Mouse (Mus musculus): ENCODE measurements around the gene Gpr31b. TPM values are rescaled to one million over a fixed set of nuclear protein-coding genes. Genes with fewer than 3 reads are reported as not detected.
"Not testable (repeated sequence)": the region's sequence is repeated elsewhere in the genome, so short reads cannot be mapped to it uniquely, and the experiment has no call there.

The Gpr31b gene
- total RNA-seq (2022): not detected

DNA sequence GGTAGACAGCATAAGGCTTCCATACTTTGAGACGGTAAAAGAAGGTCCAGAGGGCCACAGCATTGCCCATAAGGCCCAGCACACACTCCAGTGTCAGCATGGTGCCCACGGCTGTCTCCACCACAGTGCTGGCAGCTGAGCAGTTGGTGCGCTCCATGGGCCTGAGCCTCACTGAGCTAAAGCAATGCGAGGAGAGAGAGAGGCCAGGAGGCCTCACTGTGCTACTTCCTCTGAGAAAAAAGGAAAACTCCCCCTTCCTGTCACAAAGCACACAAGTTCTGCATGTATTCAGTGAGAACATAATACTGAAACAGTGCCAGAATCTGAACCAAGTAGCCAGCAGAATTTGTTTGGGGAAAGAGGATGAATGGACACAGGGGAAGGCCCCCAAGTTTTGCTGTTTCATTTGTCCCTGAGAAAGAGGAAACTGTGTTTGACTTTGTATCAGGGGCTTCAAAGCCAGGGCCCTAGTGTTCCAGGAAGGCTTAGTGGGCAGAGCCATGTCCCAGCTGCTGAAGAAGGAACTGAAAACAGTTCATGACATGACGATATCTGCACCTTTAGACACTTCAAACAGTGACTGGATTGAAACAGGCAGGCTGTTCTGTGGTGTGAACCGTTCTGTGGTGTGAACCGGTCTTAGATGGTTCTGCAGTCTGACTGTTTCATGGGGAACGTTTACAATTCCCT lies at the start of gene Gpr31b:
Gene Gpr31b (minus strand): TSS at position 173 of the 690 bp plus-strand sequence.
- DNase-seq (ENCODE audit: low spot score): peak; percentile 48

DNA sequence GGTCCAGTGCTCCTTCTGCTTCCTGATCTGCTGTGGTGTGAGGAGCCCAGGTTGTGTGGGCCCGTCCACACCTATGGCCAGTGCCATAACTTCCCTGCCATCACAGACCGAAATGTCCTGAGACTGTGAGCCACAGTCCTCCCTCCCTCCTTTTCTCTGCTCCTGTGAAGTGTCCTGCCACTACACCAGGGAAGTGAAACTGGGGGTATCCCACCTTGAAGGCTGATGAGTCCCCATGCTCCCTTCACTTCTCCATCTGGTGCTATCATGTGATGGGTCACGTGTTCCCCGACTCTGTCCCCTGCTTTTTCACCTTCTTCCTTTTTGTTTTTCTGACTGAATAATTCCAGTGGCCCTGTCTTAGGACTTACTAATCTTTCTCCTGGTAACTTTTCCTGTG lies 40.9 kb upstream of the Gpr31b start:
- not testable (repeated sequence) for DNase-seq (ENCODE audit: low spot score)

GRCm38 (mm10) chr17:13092100-13092764 lies 40.1 kb upstream of the Gpr31b start:
- DNase-seq (ENCODE audit: low spot score): not testable (repeated sequence)

DNA sequence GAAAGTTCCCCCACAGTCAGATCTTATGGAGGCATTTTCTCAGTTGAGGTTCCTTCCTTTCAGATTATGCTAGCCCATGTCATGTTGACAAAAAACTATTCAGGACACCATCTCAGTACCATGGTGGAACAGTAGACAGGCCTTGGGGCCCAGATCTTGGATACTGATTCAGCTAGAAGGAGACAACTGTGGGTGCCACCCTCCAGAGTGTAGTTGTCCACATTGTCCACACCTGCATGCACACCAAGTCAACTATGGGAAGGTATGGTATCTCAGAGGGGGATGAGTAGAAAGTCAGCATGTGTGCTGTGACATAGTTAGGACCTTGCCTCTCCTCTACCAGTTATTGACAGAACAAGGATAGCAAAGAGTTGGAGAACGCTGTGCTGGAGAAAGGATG lies 39.4 kb upstream of the Gpr31b start:
- DNase-seq (ENCODE audit: low spot score): not testable (repeated sequence)

- not testable (repeated sequence) for DNase-seq (ENCODE audit: low spot score)
Observed at GRCm38 (mm10) chr17:13069227-13069626, 17.1 kb upstream of the Gpr31b start.

GRCm38 (mm10) chr17:13067864-13068385 lies 15.8 kb upstream of the Gpr31b start:
- DNase-seq (ENCODE audit: low spot score): not testable (repeated sequence)

DNA sequence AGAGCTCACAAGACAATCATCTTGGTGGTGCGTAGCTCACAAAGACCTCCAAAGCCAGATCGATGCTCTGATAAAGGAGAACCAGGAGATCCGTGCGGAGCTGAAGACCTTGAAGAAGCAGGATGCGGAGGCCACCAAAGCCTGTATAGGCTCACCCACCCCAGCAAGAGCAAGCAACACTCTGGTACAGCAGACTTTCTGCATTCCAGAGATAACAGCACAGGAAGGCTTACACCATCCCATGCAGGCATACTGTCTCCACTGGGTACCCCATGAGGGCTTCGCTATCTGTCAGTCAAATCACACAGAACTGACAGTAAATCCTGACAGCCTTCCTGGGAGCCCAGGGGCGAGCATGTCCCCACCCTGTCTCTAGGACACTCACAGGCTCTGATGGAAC lies 10.8 kb upstream of the Gpr31b start:
- DNase-seq (ENCODE audit: low spot score): not testable (repeated sequence)

DNA sequence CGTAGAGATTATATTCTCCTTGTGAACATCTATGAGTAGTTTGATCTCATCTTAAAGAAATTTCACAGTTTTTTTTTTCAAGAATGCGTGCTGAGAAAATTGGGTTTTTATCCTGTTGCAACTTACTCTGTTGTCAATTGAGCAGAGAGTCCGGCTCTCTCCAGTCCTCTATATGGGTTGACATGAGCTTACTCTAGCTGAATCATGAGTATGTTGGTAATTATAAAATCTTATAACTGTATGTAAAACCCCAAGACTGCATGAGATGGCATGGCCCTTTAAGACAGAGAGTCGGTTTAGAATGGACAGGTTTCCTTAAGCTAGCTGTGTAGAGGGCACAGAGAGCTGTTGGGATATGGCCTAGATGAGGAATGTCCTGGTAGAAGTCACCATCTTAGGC lies 8.7 kb upstream of the Gpr31b start, which contains the start of gene Tcp10b:
Gene Tcp10b (plus strand): TSS at position 301 of the 400 bp plus-strand sequence.
- DNase-seq (ENCODE audit: low spot score): not testable (repeated sequence)

DNA sequence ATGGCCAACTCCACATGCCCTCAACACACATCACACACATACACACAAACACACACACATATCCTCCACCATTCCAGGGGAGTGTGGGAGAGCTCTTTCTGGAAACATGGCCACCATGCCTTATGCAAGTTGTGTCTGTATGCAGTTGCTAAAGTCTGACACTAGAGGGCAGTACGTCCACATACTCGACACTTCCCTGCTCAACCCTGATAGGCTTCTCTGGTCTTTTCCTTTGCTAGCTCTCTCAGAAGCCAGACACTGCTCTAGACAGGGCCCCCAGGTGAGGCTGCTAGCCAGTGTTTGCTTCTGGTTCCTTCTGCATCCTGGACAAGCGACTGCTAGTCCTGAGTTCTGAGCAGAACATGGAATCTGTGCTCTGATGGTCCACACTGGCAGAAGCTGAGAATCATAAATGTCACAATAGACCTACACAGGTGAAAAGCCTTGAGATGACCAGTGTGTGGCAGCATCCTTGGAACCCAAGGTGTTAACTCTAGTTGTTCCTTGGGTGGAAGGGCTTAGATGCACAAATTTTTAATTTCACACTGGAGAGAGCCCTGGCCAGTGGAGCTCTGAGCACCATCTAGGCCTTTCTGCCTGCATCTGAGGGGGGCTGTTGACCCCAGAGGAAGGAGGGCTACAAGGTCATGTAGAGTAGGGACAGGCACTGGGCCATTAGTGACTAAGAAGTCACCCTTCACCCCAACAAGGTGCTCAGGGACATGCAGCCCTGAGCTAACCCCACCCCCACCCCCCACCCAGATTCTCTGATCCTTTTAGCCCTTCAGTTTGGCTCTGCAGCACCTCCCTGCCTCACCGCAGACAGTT lies 8.0 kb downstream of the Gpr31b start:
- DNase-seq (ENCODE audit: low spot score): peak; percentile 47

DNA sequence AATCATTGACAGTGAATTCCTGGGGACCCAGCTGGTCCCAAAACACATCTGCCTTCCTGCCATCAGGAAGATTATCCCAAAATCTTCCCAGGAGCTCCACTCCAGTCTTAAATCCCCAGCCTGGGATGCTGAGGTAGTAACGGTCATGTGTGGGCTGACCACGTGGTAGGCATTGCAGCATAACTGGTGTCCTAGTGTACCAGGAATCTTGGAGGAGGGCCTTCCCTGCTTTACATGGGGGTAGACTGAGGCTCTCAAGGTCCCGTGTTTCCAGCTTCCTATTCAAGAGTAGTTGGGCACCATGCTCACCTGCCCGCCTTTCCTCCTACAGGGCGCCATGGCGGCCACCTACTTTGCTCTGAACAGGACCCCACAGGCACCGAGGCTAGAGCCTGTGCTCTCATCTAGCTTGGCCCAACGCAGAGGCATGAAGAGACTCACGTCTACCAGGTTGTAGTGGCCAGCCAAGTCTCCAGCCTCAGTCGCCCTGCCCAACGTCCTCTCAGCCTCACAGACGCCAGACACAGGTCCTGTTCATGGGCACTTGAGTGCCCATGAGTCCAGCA lies 15.4 kb downstream of the Gpr31b start:
- not testable (repeated sequence) for DNase-seq (ENCODE audit: low spot score)

GRCm38 (mm10) chr17:13013316-13013715 lies 38.8 kb downstream of the Gpr31b start:
- no peak for DNase-seq (ENCODE audit: low spot score)

DNA sequence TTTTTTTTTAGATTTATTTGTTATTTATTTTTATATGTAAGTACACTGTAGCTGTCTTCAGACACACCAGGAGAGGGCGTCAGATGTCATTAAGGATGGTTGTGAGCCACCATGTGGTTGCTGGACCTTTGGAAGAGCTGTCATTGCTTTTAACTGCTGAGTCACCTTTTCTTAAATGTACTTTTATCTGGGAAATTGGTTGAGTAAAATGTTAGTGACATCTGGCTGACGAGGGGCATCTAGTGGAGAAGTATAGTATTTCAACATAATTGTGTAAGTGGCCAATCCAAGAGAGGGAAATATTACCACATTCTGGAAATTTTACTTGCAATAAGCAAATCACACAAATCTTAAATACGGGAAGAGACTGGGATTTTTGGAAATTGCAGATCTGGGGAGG lies 42.2 kb downstream of the Gpr31b start:
- peak; percentile 68 for DNase-seq (ENCODE audit: low spot score)

GRCm38 (mm10) chr17:13008528-13008927 lies 43.6 kb downstream of the Gpr31b start:
- no peak for DNase-seq (ENCODE audit: low spot score)

DNA sequence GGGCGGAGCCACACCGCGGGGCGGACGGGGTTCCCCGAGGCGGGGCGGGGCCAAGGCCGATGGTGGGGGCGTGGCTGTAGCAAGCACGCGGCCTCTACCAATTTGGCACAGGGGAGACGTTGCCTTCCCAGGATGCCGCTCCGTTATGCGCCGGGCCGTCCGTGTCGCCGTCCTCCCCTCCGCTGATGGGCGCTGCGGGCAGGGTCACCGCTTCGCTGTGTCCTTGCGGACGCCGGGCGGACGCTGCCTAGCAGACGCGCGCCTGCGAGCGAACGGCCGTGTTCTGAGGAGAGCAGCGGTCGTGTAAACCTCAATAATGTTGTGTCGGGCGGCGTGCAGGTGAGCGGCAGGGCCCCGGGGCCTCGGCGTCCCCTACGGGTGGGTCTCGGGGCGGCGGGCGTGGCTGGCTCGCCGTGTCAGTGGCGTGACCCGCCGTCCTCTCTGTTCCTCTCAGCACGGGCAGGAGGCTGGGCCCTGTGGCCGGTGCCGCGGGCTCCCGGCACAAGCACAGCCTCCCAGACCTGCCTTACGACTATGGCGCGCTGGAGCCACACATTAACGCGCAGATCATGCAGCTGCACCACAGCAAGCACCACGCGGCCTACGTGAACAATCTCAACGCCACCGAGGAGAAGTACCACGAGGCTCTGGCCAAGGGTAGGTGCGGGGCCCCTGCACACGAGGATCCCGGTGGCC lies 44.2 kb downstream of the Gpr31b start:
- peak; percentile 99 for DNase-seq (ENCODE audit: low spot score)

DNA sequence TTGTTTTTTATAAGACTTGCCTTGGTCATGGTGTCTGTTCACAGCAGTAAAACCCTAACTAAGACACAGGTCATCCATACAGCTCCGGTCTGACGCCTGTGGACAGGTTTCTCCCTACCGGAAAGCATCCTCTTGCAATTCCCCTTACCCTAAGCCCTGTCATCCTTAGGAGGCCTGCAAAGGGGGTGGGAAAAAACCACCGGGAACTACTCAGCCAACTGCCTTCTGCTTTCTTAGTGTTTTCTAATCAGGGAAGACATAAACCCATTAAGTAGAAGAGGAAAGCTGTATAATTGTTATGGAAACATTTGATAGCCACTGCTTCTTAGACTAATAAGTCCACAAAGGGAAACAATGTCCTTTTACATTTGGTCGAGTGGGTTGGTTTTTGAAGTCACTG lies 45.1 kb downstream of the Gpr31b start:
- no peak for DNase-seq (ENCODE audit: low spot score)

GRCm38 (mm10) chr17:13006546-13006945 lies 45.5 kb downstream of the Gpr31b start, which contains the start of gene Sod2:
Sod2 (plus strand) TSS chr17:13006846.
- DNase-seq (ENCODE audit: low spot score): not testable (repeated sequence)

- not testable (repeated sequence) for DNase-seq (ENCODE audit: low spot score)
Observed at GRCm38 (mm10) chr17:13004436-13004835, 47.7 kb downstream of the Gpr31b start.

- DNase-seq (ENCODE audit: low spot score): not testable (repeated sequence)
Observed at GRCm38 (mm10) chr17:13002243-13002642, 49.9 kb downstream of the Gpr31b start.

All from heart, adult 8-10 months (tissue).